Mouse (Mus musculus): ENCODE results near the gene Ap2s1.

The Ap2s1 gene

DNA sequence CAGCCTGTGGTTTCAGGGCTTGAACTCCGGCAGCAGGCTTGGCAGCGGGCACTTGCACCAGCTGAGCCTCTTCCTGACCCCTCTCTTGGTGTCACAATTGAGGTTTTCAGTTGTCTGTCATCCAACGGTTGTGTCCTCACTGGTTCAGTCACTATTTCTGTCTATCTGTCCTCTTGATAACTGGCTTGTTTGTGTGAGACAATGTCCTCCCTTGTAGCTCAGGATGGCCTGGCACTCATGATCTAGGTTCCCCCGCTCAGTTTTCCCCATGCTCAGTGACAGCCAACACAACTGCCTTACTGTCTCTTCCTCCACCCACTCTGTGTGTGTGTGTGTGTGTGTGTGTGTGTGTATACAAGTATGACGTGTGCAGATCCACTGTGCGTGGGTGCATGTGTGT, 9.4 kb downstream of the Ap2s1 start:
- intact Hi-C loops (cut with DNase I), result no loop called here

DNA sequence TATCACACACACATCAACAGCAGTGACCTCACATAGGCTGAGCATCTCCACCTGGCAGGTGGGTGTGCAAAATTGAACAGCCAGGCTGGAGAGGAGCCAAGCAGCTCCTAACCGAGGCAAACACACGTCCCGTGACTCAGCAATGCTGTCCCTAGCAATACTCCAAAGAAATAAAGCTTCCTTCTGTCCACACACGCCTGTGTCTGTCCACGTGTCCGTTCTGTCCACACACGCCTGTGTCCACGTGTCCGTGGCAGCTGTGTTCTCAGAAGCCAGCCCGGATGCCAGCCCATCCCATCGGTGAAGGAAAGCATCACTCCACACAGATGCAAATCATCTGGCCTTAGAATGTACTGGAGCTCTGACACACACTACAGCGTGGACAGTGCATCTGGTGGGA, 13.8 kb downstream of the Ap2s1 start:
- intact Hi-C loops (cut with DNase I), result no loop called here

- intact Hi-C loops (cut with DNase I), result no loop called here
Measured at GRCm38 (mm10) chr7:16755362-16756017, 17.3 kb downstream of the Ap2s1 start.

GRCm38 (mm10) chr7:16758872-16759574, 20.8 kb downstream of the Ap2s1 start:
- intact Hi-C loops (cut with DNase I), result no loop called here

DNA sequence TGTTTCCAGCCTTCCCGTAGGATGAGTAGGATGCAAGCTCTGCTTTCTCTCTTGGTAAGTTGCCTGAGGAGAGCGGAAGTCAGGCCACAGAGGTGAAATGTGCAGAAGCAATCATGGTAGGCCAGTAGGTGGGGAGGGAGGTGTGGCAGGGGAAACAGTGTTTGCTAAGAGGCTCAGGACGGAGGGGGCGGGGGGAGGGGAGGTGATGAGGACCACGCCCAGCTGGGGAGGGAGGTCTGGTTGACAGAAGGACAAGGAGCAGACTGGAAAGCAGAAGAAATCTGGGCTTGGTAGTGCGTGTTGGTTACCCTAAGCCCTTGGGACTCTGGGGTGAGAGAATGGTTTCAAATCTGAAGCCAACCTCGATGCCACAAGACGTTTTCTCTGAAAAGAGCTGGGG, 22.1 kb downstream of the Ap2s1 start:
- intact Hi-C loops (cut with DNase I), result no loop called here

DNA sequence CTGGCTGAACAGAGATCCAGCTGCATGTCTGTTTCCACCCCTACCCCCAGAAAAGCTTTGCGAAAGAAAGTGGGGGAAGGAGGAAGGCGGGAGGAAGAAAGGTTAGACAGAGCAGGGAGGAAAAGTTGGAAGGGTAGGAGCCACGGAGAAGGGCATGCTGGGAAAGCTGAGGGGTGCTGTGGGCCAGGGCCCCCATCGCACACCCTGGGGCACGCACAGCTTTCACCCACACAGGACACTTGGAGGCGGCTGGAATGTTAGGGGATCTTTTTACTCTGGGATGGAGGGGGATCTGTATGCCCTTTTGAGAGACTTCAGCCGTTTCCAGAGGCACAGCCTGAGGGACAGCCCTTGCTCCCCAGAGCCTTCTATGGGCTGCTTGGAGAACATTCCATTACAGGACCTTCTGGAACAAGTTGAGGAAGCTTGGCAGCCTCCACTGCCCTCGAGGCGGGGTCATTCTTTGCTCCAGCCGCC, 22.8 kb downstream of the Ap2s1 start:
- intact Hi-C loops (cut with DNase I), result no loop called here

GRCm38 (mm10) chr7:16761630-16762029, 23.4 kb downstream of the Ap2s1 start:
- intact Hi-C loops (cut with DNase I), result no loop called here

DNA sequence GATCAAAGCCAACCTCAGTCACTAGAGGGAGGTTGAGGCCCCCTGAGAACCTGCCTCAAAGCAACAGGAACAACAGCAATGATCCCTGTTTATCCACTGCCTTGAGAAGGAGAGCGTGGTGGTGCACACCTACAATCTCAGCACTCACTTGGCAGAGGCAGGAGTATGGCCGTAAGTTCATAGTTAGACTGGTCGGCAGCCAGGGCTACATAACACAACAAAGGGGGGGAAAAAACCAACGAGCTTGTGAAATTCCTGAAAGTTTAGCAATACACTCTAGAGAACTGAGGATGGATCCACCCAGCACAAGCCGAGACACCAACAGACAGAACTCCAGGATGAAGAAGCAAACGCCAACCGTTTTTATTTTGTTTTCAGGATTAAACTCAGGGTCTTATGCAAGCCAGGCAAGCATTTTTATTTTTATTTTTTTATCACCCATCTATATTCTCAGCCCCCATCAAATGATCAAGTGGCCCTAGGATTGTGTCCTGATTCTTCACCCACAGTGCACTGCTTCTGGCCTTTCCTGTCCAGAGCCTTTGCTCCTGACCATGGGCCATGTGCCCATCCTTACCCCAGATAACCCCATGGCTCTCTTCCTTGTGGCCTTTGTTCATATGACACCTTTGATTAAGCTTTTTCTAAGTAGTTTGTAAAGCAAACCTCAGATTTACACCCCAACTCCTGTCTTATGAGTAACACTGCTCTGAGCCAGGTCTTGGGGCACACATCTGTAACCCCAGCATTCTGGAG, 25.4 kb downstream of the Ap2s1 start:
- intact Hi-C loops (cut with DNase I), result no loop called here

GRCm38 (mm10) chr7:16766443-16766842, 28.2 kb downstream of the Ap2s1 start:
- intact Hi-C loops (cut with DNase I), result no loop called here

GRCm38 (mm10) chr7:16775888-16776287, 37.7 kb downstream of the Ap2s1 start:
- intact Hi-C loops (cut with DNase I), result no loop called here

- intact Hi-C loops (cut with DNase I), result no loop called here
Measured at GRCm38 (mm10) chr7:16780076-16780475, 41.9 kb downstream of the Ap2s1 start.

DNA sequence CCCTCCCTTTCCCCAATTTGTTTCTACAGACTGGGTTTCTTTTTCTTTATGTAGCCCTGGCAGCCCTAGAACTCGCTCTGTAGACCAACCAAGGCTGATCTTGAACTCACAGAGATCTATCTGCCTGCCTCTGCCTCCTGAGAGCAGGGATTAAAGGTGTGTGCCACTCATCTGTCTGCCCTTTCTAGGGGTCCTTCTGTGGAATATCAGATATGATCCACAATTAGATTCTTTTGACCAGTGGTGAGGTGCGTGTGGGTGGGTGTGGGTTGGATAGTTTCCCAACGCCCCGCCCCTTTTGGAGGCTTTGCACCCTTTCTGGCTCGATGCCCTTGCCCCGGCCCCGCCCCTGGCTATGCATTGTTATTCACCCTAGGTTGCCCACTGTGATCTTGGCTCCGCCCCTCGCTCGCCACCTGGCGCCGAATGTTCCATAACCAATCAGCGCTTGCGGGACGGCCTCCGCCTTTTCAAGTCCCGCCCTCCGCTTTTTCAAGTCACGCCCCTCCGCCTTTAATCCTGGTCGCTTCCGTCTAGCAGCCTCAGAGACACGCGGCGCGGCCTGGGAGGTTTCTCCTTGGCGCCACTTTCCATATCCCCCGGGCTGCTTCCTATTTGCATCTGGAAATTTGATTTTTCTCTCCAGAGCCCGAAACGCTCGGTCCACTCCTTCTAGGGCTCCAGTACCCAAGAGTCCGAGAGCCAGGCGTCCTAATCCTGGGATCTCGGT, 42.8 kb downstream of the Ap2s1 start, which contains the start of gene Slc1a5:
TSS of gene Slc1a5 (plus strand) at position 516 of the 730 bp plus-strand sequence.
- intact Hi-C loops (cut with DNase I), result no loop called here

GRCm38 (mm10) chr7:16781555-16781815, 43.3 kb downstream of the Ap2s1 start:
- intact Hi-C loops (cut with DNase I), result no loop called here

DNA sequence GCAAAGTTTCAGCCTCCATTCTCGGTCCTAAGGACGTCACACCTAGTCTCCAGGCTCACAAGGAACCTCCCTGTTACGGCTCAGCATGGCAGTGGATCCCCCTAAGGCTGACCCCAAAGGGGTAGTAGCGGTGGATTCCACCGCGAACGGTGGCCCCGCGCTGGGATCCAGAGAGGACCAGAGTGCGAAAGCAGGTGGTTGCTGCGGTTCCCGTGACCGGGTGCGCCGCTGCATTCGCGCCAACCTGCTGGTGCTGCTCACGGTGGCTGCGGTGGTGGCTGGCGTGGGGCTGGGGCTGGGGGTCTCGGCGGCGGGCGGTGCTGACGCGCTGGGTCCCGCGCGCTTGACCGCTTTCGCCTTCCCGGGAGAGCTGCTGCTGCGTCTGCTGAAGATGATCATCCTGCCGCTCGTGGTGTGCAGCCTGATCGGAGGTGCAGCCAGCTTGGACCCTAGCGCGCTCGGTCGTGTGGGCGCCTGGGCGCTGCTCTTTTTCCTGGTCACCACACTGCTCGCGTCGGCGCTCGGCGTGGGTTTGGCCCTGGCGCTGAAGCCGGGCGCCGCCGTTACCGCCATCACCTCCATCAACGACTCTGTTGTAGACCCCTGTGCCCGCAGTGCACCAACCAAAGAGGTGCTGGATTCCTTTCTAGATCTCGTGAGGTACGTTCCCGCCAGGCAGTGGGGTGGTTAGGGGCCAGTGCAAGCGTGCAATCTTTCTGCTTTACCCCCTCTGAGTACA, 43.8 kb downstream of the Ap2s1 start:
- intact Hi-C loops (cut with DNase I), result no loop called here

- intact Hi-C loops (cut with DNase I), result no loop called here
Measured at GRCm38 (mm10) chr7:16782555-16783125, 44.4 kb downstream of the Ap2s1 start.

DNA sequence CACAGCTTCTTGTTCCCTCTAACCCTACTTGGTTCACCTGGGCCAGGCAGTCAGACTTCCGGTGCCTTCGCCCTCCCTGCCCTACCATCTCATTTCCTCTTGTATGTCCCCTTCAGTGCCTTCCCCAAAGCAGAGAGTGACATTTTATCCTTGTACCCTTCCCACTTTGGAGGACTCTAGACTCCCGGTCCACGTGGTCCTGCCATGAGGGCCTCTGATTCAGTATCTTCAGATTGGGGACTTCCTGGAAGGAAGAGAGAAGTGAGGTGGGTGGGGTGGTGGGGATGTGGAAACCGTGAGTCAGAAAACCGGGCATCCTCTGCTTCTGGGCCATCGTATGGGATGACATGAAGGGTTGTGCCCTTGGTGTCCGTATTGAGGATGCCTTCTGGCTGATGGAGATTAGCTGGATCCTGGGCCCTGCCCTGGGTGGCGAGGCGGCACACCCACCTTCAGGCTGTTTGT, 45.0 kb downstream of the Ap2s1 start:
- intact Hi-C loops (cut with DNase I), result no loop called here

GRCm38 (mm10) chr7:16783758-16784415, 45.7 kb downstream of the Ap2s1 start:
- intact Hi-C loops (cut with DNase I), result no loop called here

DNA sequence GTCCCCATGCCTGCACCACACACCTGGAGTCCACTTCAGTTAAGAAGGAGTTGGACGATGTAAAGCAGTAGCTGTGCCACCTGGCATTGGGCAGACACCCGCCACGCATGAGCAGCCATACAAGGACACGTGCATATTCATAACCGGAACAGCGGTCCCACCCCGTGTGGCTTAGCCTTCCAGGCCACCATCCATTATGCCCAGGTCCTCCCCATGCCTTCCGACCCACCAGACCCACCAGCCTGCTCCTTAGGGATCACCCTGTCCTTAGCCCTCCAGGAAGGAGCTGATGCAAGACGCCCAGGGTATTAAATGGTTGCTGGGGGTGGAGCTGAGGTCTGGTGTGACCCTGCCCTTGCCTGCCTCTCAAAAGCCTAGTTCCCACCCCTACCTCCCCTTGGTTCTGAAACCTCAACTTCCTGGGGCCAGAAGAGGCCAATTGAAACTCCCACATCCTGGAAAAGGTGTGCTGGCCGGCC, 46.3 kb downstream of the Ap2s1 start:
- intact Hi-C loops (cut with DNase I), result no loop called here

GRCm38 (mm10) chr7:16785541-16786083, 47.4 kb downstream of the Ap2s1 start:
- intact Hi-C loops (cut with DNase I), result no loop called here

GRCm38 (mm10) chr7:16792316-16792715, 54.1 kb downstream of the Ap2s1 start:
- intact Hi-C loops (cut with DNase I), result no loop called here

Measured in adrenal gland (tissue).